Mouse (Mus musculus) cerebellum, adult 2 months (tissue): Measurements from ENCODE around the gene Gjd3.
"Not testable (repeated sequence)": the region's sequence is repeated elsewhere in the genome, so short reads cannot be mapped to it uniquely, and the experiment has no call there.

Experiments
- CTCF ChIP-seq: fragments of 200-500 bp; IDR thresholded peaks from 2 replicates; pipeline ENCODE4 v1.5.1; 2011; ENCODE audit warnings: low read depth, mild to moderate bottlenecking, control low read depth, low read length, moderate library complexity, borderline replicate concordance; ENCODE audit not compliant: insufficient read depth
- POLR2A ChIP-seq: fragments of 200-500 bp; IDR thresholded peaks from 2 replicates; pipeline ENCODE4 v1.6.1; 2011; ENCODE audit warnings: low read length, control low read depth, borderline replicate concordance; ENCODE audit not compliant: insufficient read depth

DNA sequence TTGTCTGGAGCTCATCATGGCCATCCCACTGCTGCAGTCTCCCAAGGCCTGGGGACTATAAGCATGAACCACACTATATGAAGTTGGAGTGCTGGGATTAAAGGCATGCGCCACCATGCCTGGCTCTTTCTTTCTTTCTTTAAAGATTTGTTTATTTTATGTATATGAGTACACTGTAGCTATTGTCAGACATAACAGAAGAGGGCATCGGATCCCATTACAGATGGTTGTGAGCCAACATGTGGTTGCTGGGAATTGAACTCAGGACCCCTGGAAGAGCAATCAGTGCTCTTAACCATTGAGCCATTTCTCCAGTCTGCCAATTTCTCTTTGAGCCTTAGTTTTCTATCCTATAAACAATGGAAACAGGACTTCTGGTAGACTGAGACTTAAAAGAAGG lies 49.0 kb downstream of the Gjd3 start:
- TF ChIP-seq POLR2A, CTCF: not testable (repeated sequence)
